Mouse (Mus musculus) CD4-positive, CD25-positive, alpha-beta regulatory T cell, adult 2 months (primary cell): Measurements from ENCODE around the gene Atp2b2.

Experiments
- DNase-seq: peaks from one replicate; pipeline ENCODE4 v3.0.0-alpha.2; 2012; ENCODE audit warnings: low read depth, low spot score

Gene Atp2b2

DNA sequence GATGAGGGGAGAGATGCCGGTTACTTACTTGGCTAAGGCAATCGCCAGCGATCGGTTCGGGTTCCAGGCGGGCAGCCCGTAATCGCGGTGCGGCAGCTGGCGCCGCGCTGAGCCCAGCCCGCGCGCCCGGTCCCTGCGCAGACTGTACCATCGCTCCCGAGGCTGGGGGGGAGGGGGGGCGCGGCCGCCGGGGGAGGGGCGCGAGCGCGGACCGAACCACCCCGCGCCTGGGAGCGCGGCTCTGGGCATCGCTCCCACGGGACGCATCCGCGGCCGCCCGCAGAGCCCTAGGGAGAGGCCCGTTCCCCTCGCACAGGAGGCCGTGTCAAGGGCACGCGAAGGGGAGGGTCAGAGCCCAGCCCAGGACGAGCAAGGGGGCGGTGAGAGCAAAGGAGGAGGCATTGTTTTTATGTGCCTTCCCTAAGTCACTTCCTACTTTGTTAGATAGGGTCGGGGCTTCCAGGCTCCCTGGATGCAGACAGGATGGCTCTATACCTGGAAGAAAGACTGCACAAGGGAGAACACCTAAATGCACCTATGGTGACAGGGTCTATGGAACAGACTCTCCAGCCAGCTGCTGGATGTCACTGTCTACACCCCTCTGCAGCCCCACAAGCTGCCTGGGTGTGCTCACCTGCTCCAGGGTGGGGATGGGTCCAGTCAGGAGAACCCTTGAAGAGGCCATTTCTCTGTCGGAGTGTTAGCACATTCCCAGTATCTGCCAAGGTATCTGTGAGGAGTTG lies 151.0 kb downstream of the Atp2b2 start:
- no peak for DNase-seq

DNA sequence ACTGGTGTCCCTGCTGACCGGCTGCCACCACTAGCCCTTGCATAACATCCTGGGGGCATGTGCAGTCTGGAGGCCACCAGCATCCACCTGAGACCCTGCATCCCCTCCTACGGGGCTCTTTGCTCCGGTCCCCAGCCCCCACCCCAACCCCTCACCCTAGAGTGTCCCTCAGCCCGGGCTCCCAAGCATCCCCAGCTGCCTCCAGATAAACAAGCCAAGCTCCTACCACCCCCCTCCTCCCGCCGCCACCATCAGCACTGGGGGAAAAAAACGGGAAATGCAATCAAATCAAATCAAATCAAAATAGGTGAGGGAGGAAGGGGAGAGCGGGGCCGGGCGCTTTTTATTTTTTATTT lies 151.6 kb downstream of the Atp2b2 start:
- no peak for DNase-seq

DNA sequence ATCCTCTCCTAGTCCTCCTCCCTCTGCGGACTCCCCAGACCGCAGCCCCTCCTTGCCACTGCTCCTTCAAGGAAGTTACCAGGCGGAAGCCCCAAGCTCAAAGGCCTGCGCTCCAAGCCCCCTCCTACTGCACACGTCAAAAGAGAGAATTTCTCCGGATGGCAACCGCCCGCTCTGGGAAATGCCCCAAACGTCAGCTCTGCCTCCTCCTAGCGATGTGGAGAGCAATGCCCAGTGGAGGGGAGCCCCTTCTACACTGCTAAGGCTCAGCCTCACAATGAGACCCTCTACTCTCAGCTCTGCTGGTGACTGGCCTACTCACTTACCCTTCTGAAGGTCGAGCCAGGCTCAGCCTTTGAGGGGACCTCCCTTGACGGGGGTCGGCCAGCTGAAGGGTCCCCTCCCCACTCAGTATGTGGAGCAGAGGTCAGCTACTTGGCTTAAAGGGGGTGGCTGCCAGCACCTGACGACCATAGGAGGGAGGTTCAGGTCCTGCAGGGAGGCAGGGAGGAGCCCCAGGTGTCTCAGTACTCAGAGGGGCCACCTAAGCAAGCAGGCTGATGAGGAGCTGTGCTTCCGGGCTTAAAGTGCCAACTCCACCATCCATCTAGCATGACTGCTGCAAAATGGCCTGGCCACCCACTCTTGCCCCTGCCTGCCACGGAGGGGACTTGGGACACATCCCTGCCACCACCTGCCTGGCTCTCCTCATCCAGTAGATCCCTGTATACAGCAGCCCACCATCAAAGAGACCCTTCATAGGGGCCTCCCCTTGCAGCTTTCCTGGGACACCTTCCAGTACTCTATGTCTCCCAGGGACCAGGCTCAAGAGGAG lies 152.2 kb downstream of the Atp2b2 start:
- no peak for DNase-seq

DNA sequence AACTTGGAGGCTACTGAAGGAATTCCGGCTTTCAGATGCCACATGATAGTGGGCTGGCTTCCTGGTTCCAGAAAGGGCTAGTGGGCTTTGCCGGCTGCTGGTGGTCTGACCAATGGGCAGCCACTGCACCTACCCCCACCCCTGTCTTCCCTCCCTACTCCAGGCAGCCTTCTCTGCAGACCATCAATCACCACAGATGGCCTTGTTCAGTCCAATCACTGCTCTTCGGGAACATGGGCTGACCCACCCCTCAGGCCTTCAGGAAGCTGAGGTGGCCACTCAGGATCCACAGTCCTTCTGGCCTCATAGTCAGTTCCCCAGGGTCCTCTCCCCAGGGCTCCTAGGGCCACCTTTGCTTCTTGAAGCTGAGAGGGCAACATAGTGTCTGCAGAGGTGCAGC lies 153.2 kb downstream of the Atp2b2 start:
- no peak for DNase-seq

DNA sequence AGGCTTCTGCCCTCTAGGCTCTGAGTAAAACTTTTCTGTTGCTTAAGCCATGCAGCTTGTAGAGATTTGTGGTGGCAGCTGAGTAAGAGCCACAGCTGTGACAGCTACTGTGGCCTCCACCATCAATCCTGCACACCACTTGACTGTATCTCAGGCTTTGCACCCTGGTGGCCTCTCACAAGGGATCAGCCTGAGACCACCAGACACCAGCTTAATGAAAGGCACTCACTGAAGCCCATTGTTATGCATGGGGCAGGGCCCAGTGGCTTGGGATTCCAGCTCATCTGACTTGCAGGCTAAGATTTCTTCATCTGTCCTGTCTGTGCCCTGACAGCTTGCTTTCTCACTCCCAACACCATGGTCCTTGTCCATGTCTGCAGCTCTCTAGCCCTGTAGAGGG lies 155.5 kb downstream of the Atp2b2 start:
- no peak for DNase-seq

DNA sequence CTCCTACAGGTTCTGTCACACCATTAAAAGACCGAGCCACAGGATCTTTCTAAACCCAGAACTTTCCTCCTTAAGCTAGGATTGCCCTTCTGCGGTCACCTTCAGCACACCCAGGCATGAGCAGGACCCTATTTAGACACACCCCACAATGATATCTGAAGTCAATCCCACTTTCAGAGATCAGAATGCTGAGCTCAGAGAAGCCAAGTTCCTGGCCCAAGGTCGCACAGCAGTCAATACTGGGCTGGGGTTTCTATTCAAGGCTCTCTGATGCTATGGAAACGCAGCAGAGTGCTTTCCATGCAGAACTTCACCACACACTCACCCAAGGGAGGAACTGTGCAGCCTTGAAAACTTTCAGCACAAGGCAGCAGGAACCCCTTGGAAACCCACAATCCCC lies 157.6 kb downstream of the Atp2b2 start:
- no peak for DNase-seq

DNA sequence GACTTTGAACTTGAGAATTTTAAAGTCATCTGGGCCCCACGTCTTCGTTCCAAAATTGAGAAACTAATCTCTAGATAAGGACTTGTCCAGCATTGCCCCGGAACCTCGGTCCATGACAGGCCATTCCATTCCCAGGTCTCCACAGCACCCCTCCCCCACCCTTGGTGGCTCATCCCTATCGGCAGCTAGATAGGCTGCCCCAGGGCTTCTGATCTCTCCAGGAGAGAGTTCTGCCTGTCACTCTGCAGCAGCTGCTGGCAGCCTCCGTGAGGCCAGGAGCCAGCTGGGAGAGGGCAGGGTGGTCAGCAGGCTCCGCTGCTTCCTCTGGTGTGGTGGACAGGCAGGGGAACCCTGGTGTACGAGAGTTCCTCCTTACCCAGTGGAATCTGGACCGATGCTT lies 159.2 kb downstream of the Atp2b2 start:
- no peak for DNase-seq

DNA sequence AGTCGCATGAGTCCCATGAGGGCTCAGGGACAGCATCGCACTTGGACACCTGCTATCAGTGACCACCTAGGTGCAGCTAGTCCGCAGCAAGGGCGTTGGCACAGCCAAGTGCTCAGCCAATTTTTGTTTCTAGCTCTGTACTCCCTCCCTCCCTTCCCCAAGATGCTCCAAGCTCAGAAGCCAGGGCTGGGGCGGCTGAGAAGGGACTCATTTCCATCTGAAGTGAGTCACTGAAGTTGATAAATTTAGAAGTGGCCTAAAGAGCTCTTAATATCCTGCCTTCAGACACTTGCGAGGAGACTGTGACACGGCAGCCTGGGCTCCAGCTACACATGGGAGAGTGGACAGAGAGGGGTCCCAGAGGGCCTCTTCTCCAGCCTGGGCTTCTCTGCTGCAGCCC lies 160.0 kb downstream of the Atp2b2 start:
- no peak for DNase-seq

DNA sequence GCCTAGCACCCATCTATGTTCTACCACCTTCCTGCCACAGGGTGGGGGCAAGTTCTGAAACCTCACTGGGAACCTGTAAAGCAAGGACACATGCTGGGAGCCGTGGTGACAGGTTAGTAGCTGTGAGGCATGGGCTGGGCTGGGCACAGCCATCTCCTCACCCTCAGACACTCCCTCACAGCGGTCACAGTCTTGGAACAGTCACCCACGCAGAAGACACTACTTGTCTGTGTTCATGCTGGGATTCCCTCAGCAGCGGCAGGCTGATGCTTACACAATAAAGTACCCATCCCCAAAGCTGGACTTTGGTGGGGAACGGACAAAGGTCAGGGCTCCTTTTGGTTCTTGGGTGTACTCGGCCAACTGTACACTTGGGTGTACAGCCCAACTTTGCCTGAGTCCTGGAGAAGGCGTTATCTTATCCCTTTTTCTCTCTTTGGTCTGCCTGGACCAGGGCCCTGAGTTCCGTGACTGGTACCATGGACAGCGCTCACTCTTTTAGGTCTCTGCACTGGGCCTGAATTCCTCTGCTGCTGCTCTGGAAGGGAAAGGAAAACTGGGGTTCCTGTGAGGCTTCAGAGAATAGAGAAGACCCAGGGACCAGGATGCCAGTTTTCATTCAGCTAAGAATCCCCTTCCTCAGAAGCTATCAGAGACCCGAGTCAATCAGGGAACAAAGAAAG lies 160.7 kb downstream of the Atp2b2 start:
- DNase-seq = no peak

DNA sequence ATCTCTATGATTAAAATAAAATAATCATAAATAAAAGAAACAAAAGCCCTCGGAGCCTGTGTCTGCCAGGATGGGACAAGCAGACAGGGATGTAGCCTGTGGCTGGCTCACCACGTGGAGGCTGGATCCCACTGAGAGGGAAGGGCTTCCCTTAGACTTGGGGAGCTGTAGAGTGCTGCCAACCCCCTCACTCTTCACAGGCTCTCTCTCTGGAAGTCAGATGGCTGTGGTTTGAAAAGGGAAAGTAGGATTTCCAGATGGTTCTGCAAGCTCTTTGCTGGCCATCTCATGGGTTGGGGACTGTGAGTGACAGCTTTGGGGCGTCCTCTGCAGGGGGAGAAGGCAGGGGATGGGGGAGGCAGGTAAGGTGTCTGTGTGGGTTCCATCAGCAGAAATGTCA lies 163.0 kb downstream of the Atp2b2 start:
- no peak for DNase-seq

DNA sequence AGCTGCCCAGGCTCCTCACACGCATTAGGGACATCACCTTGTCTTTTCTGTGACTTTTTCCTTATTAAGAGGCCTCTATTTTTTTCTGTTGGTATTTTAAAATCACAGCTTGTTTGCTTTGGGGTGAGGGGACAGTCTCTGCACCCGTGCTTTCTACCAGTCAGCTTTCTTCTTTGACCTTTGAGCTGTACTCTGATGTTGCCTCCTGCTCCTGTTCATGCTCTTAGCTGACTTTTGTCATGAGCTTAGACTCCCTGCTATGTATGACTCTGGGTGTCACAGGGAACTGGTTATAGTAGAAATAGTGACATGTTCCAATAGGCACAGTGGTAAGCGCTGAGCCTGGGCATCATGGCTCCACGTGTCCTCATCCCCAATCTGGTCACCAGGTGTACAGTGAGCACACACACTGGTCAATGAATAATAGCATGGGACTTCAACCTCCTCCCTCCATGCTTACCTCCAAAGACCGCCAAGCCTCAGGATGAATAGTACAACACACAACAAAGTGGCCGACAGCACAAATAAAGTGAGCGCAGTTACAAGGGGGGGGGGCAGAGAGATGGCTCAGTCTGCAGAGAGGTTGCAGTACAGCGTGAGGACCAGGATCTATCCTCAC lies 163.8 kb downstream of the Atp2b2 start:
- DNase-seq = no peak

DNA sequence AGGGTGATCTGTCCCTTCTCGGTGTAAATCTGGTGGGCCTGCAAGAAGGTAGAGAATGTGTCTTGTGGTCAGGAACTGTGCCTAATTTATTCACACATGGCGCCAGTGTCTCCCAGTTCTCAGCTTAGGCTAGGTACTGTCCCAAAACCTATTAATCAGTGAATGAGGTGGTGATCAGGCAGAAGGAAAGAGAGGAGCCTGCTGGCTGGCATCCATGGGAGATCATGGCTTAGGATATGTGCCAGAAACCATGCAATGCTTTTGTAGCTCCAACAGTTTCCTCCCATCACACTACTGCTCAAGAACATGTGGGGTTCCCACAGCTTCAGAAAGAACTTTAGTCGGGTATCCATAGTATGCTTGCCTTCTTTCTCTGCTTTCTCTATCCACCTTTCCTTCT lies 165.8 kb downstream of the Atp2b2 start:
- DNase-seq = no peak

DNA sequence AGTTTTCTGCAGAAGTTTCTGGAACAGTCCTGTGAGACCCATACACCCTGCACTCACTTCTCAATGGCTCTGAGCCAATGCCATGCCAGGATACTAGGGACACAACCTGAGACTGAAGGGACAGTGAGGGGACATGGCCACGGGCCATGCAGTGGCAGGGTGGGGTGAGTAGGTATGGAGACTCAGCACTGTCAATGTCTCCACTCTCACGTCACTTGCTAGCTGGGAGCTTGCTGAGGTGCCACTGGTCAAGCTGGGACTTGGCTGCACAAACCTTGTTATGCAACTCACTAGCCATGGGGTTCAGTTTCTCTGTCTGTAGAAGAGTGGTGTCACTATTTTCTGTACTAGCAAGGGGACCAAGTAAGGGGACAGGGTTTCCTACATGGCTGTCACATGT lies 167.2 kb downstream of the Atp2b2 start:
- DNase-seq = no peak

DNA sequence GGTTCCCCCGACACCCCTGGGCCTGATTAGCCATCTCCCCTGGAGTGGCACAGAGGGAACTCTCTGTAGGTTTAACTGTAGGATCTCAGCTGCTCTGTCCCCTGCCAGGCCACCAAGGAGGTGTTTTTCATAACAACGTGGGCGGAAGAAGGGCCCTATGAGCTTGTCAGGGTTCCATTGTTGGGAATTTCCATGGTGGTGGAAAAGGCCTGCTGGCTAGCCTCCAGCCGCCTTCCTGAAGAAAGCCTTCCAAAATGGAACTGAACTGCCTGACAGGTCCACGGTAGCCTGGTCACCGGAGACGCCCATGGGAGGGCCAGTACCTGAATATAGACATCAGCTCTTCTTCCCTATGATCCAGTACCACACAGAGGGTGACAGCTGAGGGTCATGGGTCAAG lies 169.8 kb downstream of the Atp2b2 start:
- DNase-seq = no peak

DNA sequence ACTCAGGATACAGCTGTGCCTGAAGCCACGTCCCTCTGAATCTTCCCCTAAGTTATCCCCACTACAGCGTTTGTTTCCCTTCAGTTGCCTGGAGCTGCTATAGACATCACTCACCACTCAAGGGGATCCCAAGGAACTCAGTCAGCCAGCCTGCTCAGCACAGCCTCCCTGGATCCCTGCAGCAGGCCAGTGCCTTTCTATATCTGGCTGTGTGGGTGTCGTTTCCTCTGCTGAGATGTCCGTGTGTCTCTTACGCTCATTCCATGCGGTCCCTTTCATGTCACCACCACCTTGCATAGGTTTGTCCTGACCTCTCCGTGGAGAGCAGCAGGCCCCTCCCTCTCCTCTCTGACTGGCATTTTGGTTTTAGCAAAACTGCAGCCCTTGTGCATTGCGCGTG lies 171.6 kb downstream of the Atp2b2 start:
- no peak for DNase-seq

DNA sequence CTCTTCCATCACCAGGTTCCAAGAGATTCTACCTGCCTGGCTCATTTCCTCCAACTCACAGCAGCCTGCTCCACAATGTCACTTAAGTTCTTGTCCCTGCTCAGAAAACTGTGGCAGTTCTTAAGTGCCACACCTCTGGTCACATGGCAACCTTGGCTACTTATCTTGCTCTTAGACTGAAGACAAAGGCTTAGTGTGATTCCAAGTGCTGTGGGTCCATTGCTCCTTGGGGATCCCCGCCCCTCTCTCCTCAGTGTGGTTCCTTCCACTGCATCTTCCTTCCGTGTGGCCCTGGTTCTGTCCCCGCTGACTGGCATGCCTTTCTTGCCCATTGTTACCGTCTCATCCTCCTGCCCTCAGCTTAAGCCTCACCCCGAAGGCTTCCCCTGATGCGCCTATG lies 173.9 kb downstream of the Atp2b2 start:
- no peak for DNase-seq

DNA sequence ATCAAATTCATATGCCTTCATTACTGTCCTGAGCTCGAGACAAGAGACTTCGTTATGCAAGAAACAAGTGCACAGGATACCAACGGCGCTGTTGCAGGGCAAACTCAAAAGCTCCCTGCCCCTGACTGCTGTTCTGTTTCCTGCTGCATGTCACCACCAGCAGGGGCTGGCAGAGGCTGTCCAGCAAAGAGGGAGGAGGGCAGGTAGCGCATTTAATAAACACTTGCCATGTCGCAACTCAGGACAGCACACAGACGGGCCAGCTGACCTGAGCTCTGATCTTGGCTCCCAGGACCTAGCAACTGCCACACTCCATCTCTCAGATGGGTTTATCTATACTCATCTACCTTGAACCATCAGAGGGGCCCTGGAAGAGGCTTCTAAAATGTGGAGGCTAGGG lies 176.7 kb downstream of the Atp2b2 start:
- DNase-seq = no peak

DNA sequence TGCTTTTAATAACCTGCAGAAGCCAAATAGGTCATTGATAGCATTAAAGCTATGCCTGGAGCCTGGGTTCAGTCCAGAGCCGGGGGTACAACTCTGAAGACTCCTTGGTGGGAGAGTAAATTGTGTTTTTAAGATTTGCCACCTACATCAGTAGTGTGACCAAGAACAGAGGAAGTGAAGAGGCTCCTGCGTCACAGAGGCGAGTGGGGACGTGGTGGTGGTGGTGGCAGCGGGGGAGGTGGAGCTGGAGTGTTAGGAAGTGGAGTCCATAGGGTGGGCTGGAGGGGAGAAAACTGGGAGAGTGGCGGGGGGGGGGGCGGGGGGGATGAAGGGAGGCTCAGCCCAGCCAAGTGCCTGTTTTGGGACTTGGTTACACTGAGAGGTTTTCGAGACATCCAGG lies 177.6 kb downstream of the Atp2b2 start:
- no peak for DNase-seq

DNA sequence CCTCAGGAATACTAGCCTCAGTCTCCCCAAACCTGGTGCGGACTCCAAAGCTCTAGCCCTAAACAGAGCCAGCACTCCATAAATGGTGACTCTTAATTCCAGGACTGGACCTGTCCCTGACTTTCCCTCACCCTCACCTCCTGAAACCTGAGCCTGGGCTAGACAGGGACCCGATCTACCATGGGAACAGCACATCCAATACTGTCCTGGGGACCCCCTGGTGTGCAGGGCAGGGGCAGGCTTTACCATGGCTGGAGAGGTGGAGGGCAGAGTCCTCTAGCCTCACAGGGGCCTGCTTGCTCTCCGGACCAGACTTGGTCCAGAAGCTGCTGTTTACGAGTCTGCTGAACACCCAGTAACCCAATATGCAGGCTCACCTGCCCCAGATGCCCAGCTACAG lies 179.5 kb downstream of the Atp2b2 start:
- no peak for DNase-seq

DNA sequence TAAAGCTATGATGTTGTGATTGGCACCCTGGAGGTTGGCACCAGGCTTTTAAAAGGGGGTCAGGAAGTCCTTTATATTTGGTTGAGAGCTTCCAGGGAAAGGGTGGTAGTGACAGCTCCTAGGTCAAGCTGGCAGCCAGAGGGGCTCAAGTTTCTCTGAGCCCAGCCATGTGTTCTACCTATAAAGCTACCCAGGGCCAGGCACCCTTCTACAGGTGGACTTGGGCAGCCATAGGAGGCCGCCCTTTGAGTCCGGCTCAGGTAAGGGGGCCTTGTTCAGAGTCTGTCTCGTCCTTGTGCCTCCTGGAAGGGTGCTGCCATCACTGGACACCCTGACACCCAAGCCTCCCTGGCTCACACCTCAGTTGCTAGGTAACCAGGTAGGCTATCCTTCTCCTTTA lies 180.5 kb downstream of the Atp2b2 start:
- DNase-seq = no peak

DNA sequence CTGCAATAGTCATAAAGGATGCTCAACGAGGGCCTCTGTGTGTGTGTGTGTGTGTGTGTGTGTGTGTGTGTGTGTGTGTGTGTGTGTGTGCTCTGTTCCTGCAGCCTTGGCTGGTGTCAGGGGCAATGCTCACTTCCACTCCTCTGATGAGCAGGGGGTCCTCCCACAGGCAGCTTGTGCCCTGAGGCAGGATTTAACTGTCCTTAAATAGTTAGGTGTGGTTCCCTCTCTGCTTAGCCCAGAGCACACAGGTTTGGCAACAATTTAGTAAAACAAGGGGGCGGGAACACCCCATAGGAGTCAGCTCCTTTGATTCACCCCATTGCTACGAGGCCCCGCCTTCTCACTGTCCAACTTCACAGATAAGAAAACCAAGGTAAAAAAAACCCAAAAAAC lies 181.0 kb downstream of the Atp2b2 start:
- DNase-seq = no peak

DNA sequence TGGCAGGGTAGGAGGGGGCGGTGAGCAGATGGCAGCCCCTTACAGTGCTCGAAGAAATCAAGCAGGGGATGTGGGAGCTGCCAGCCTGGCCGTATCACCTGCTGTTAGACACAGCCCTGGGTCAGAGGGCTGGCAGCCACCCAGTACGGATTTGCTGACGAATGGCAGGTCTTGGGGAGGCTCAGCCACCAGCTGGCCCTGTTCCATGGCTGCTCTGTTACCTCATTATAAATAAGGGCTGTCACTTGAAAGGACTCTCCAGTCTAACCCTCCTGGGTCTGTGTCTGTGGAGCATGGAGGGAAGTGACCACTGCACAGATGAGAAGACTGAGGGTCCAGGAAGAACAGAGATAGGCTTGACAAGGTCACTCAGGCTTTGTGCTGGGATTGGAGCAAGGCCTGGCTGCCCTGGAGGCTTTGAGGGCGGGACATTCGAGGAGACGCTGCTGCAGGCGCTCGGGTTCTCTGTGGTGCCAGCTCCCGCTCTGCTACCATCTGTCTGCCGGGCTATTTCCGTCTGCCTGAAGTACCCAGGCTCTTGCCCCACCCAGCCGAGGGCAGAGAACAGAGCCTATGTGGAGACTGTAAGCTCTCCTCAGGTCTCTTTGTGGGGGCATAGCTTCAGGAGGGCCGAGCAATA lies 181.6 kb downstream of the Atp2b2 start:
- no peak for DNase-seq
